Mouse (Mus musculus) midbrain, embryonic 11.5 days (tissue): ENCODE measurements around the gene Prkce. TPM values are rescaled to one million over a fixed set of nuclear protein-coding genes. Genes with fewer than 3 reads are reported as not detected.

Source experiments
- ATAC-seq: fragments of 200-750 bp; cut with Nextera tagmentation; 2 replicates; pipeline ENCODE4 v1.8.0; 2017; ENCODE audit warnings: moderate TSS enrichment, moderate library complexity; ENCODE audit not compliant: low FRiP score
- DNase-seq: peaks from one replicate; pipeline ENCODE4 v3.0.0; 2015; ENCODE audit warnings: low spot score; ENCODE audit errors: missing footprints
- H3K27ac ChIP-seq: fragments of 300-500 bp; sonication (generic); 2 replicates; pipeline ENCODE4 v1.5.1; 2014; ENCODE audit warnings: low read depth, low read length
- H3K27me3 ChIP-seq: fragments of 300-500 bp; sonication (generic); 2 replicates; pipeline ENCODE4 v1.6.1; 2014; ENCODE audit warnings: mild to moderate bottlenecking, low read length, moderate library complexity, mixed read lengths; ENCODE audit not compliant: control insufficient read depth, insufficient read depth
- H3K36me3 ChIP-seq: fragments of 300-500 bp; sonication (generic); 2 replicates; pipeline ENCODE4 v1.6.1; 2014; ENCODE audit warnings: mild to moderate bottlenecking, low read length, moderate library complexity, mixed read lengths; ENCODE audit not compliant: control insufficient read depth, insufficient read depth
- H3K4me1 ChIP-seq: fragments of 300-500 bp; sonication (generic); 2 replicates; pipeline ENCODE4 v1.6.1; 2014; ENCODE audit warnings: low read length; ENCODE audit not compliant: control insufficient read depth, insufficient read depth
- H3K4me2 ChIP-seq: fragments of 300-500 bp; sonication (generic); 2 replicates; pipeline ENCODE4 v1.6.1; 2014; ENCODE audit warnings: mild to moderate bottlenecking, moderate library complexity
- H3K4me3 ChIP-seq: fragments of 300-500 bp; sonication (generic); 2 replicates; pipeline ENCODE4 v1.5.1; 2014; ENCODE audit warnings: low read depth, low read length
- H3K9ac ChIP-seq: fragments of 300-500 bp; sonication (generic); 2 replicates; pipeline ENCODE4 v1.6.1; 2014; ENCODE audit warnings: low read length
- H3K9me3 ChIP-seq: fragments of 300-500 bp; sonication (generic); 2 replicates; pipeline ENCODE4 v1.6.1; 2016; ENCODE audit warnings: low read length; ENCODE audit not compliant: control insufficient read depth
- WGBS: fragments of 180-500 bp; shearing (Covaris S2); extraction: QIAGEN DNeasy Blood & Tissue Kit; methylation state at CpG from one replicate; pipeline ENCODE4 v1.1.7; 2014; 5-methylcytosine and 5-hydroxymethylcytosine counted together
- polyA plus RNA-seq: library from polyadenylated mRNA; unstranded; fragments of >200 nt; fragmentation: Nextera tagmentation; extraction: Ambion mirVana; gene quantifications from 2 replicates; pipeline ENCODE4 v1.2.1, GENCODE M21; 2014

Gene Prkce
- polyA plus RNA-seq, 1 experiment from 2014 or later: 3.5 TPM

- H3K27me3 ChIP-seq: no peaks in the 10 kb centered on the region
- H3K27ac ChIP-seq: no peak overlapping the region
- no peaks in the 10 kb centered on the region for H3K9me3 ChIP-seq
- no peaks in the 10 kb centered on the region for H3K4me1 ChIP-seq
- 78% methylated on average over 1 of the region's 1 CpGs for WGBS
- H3K9ac ChIP-seq: no peak overlapping the region
- no peak for ATAC-seq
- no peak overlapping the region for H3K4me3 ChIP-seq
- H3K36me3 ChIP-seq: no peaks in the 10 kb centered on the region
- no peak overlapping the region for H3K4me2 ChIP-seq
- DNase-seq: no peak
Observed at GRCm38 (mm10) chr17:86637311-86637710, 469.7 kb downstream of the Prkce start.

- H3K9me3 ChIP-seq: no peaks in the 10 kb centered on the region
- no peak for DNase-seq
- no peaks in the 10 kb centered on the region for H3K36me3 ChIP-seq
- no peak overlapping the region for H3K4me2 ChIP-seq
- no peak overlapping the region for H3K9ac ChIP-seq
- no peak overlapping the region for H3K4me3 ChIP-seq
- no peak overlapping the region for H3K27ac ChIP-seq
- no peaks in the 10 kb centered on the region for H3K27me3 ChIP-seq
- H3K4me1 ChIP-seq: no peaks in the 10 kb centered on the region
- WGBS: 83% methylated on average over 3 of the region's 3 CpGs
- no peak for ATAC-seq
Observed at GRCm38 (mm10) chr17:86639279-86639678, 471.7 kb downstream of the Prkce start.

GRCm38 (mm10) chr17:86647226-86647625, 479.6 kb downstream of the Prkce start:
- Histone ChIP-seq H3K9me3 (no peaks in the 10 kb centered on the region), H3K9ac (no peak overlapping the region), H3K36me3 (no peaks in the 10 kb centered on the region), H3K27ac (no peak overlapping the region), H3K4me2 (no peak overlapping the region), H3K4me1 (no peaks in the 10 kb centered on the region), H3K27me3 (no peaks in the 10 kb centered on the region), H3K4me3 (no peak overlapping the region)
- 93% methylated on average over 3 of the region's 3 CpGs for WGBS
- DNase-seq (no peak), ATAC-seq (no peak)

- Histone ChIP-seq H3K4me1 (no peaks in the 10 kb centered on the region), H3K9ac (no peak overlapping the region), H3K4me2 (no peak overlapping the region), H3K27me3 (no peaks in the 10 kb centered on the region), H3K9me3 (no peaks in the 10 kb centered on the region), H3K4me3 (no peak overlapping the region), H3K36me3 (no peaks in the 10 kb centered on the region), H3K27ac (no peak overlapping the region)
- DNase-seq: no peak
- 92% methylated on average over 12 of the region's 12 CpGs for WGBS
- ATAC-seq: no peak
Observed at GRCm38 (mm10) chr17:86648856-86649435, 481.4 kb downstream of the Prkce start.

- Histone ChIP-seq H3K9me3 (no peaks in the 10 kb centered on the region), H3K4me2 (no peak overlapping the region), H3K27ac (no peak overlapping the region), H3K36me3 (no peaks in the 10 kb centered on the region), H3K4me3 (no peak overlapping the region), H3K9ac (no peak overlapping the region), H3K27me3 (no peaks in the 10 kb centered on the region), H3K4me1 (no peaks in the 10 kb centered on the region)
- 95% methylated on average over 6 of the region's 6 CpGs for WGBS
- ATAC-seq: no peak
- DNase-seq: no peak
Observed at GRCm38 (mm10) chr17:86650241-86650640, 482.7 kb downstream of the Prkce start.

- Histone ChIP-seq H3K36me3 (no peaks in the 10 kb centered on the region), H3K27me3 (no peaks in the 10 kb centered on the region), H3K4me1 (no peaks in the 10 kb centered on the region), H3K4me2 (no peak overlapping the region), H3K9me3 (no peaks in the 10 kb centered on the region), H3K4me3 (no peak overlapping the region), H3K9ac (no peak overlapping the region), H3K27ac (no peak overlapping the region)
- DNase-seq (no peak), ATAC-seq (no peak)
- WGBS: 72% methylated on average over 4 of the region's 4 CpGs
Observed at GRCm38 (mm10) chr17:86651091-86651490, 483.5 kb downstream of the Prkce start.

GRCm38 (mm10) chr17:86652751-86653150, 485.2 kb downstream of the Prkce start:
- Histone ChIP-seq H3K9ac (no peak overlapping the region), H3K4me2 (no peak overlapping the region), H3K27me3 (no peaks in the 10 kb centered on the region), H3K4me1 (no peaks in the 10 kb centered on the region), H3K9me3 (no peaks in the 10 kb centered on the region), H3K4me3 (no peak overlapping the region), H3K27ac (no peak overlapping the region), H3K36me3 (no peaks in the 10 kb centered on the region)
- 86% methylated on average over 1 of the region's 1 CpGs for WGBS
- no peak for ATAC-seq
- DNase-seq: no peak

- Histone ChIP-seq H3K27ac (no peak overlapping the region), H3K9me3 (no peaks in the 10 kb centered on the region), H3K4me1 (no peaks in the 10 kb centered on the region), H3K4me3 (no peak overlapping the region), H3K27me3 (no peaks in the 10 kb centered on the region), H3K9ac (no peak overlapping the region), H3K4me2 (no peak overlapping the region), H3K36me3 (no peaks in the 10 kb centered on the region)
- ATAC-seq: no peak
- 90% methylated on average over 5 of the region's 5 CpGs for WGBS
- DNase-seq: no peak
Observed at GRCm38 (mm10) chr17:86656369-86656768, 488.8 kb downstream of the Prkce start.

GRCm38 (mm10) chr17:86662301-86662700, 494.7 kb downstream of the Prkce start:
- no peaks in the 10 kb centered on the region for H3K9me3 ChIP-seq
- H3K36me3 ChIP-seq: no peaks in the 10 kb centered on the region
- H3K4me3 ChIP-seq: no peak overlapping the region
- no peak overlapping the region for H3K9ac ChIP-seq
- no peak overlapping the region for H3K27ac ChIP-seq
- DNase-seq (no peak), ATAC-seq (no peak)
- no peak overlapping the region for H3K4me2 ChIP-seq
- no peaks in the 10 kb centered on the region for H3K27me3 ChIP-seq
- H3K4me1 ChIP-seq: no peaks in the 10 kb centered on the region
- 38% methylated on average over 1 of the region's 1 CpGs for WGBS
